8 mouse cellular contexts compared by ENCODE assay signal in genomic region chr11:73176608-73177508, GRCm38 (mm10). TPM values are rescaled to one million over a fixed set of nuclear protein-coding genes. Genes with fewer than 3 reads are reported as not detected.
A peak's percentile ranks its signal among the peaks of the same experiment; 100 is the strongest.
DNase-seq lines count a peak whose midpoint lies in the region; ATAC-seq and TF ChIP-seq lines count a peak whose summit lies in the region.

Gene Emc6 (minus strand): TSS chr11:73177037.
Gene Tax1bp3 (plus strand): TSS chr11:73177083.

- H3K4me3 ChIP-seq in forebrain, embryonic 15.5 days: peak within 1 kb of the TSS; percentile 69
- peak within 1 kb of the TSS; percentile 90 for H3K4me3 ChIP-seq in lung, adult 2 months (replicated peaks; ENCODE audit: extremely low read depth, low read depth, low read length)

- intact Hi-C loops in heart, postnatal 25 days (cut with DNase I): no loop called here

- H3K9ac ChIP-seq in forebrain, embryonic 15.5 days (replicated peaks): peak within 1 kb of the TSS; percentile 82

- H3K4me1 ChIP-seq in forebrain, embryonic 15.5 days: peaks cover 34% of the 10 kb centered on the region
- peaks cover 21% of the 10 kb centered on the region; the same call in 1 of the 2 replicates for H3K4me1 ChIP-seq in lung, adult 2 months (ENCODE audit: control insufficient read depth, insufficient read depth, low read length)

- H3K36me3 ChIP-seq in forebrain, embryonic 15.5 days: peaks cover 8% of the 10 kb centered on the region; the same call in 1 of the 2 replicates

- TF ChIP-seq CTCF in lung, adult 2 months (IDR thresholded peaks at IDR 0.05; ENCODE audit: insufficient read depth, low read length): no peak

- no peaks in the 10 kb centered on the region for H3K27me3 ChIP-seq in forebrain, embryonic 15.5 days

- WGBS in forebrain, embryonic 15.5 days: 0% methylated on average over 74 of the region's 81 CpGs
- under 1% methylated on average over 81 of the region's 81 CpGs for WGBS in lung, adult 2 months

- H3K4me2 ChIP-seq in forebrain, embryonic 15.5 days (replicated peaks): peak within 1 kb of the TSS; percentile 62

- H3K27ac ChIP-seq in forebrain, embryonic 15.5 days (replicated peaks): peak within 1 kb of the TSS; percentile 86

- peak; percentile 98 for ATAC-seq in forebrain, embryonic 15.5 days (replicated peaks)
- ATAC-seq in neutrophil, adult 5-6 weeks (ENCODE audit: extremely low read depth, insufficient number of reproducible peaks, low FRiP score, poor library complexity, severe bottlenecking): peak; percentile 96

- peak; percentile 100 for DNase-seq in ES-CJ7 (ENCODE audit: low read depth, low spot score)
- peak; percentile 96 for DNase-seq in cerebellum, adult 11 months
- peak; percentile 94 for DNase-seq in heart, postnatal 25 days (ENCODE audit: low spot score)
- DNase-seq in layer of hippocampus, adult 18-20 months (ENCODE audit: low spot score in 2 of 2): peak; percentile 93 to 97
- DNase-seq in lung, adult 2 months: peak; percentile 93
- peak; percentile 95 to 96 for DNase-seq in thymus, adult 18-20 months

- no peaks in the 10 kb centered on the region for H3K9me3 ChIP-seq in forebrain, embryonic 15.5 days

- TF ChIP-seq POLR2A in lung, adult 2 months (IDR thresholded peaks at IDR 0.05; ENCODE audit: borderline replicate concordance, extremely low read depth, low read depth, low read length): peak; percentile 78

RNA-seq across cellular contexts. Expression of gene Emc6, which starts in this region (rescaled TPM):
- polyA plus RNA-seq in forebrain, embryonic 15.5 days (2015; fragmentation: Nextera tagmentation; extraction: Ambion mirVana): 131 and 132 TPM in 2 replicates
- 10 to 100 TPM; 78.3 to 84.4 TPM for total RNA-seq in heart, postnatal 25 days (2021)
- 10 to 100 TPM; 51.6 to 52.4 TPM for total RNA-seq in layer of hippocampus, adult 18-20 months (2021)
- polyA plus RNA-seq in lung, adult 2 months (2012; rRNA removed): 47.9 and 55.4 TPM in 2 replicates
- 15.4 and 17.8 TPM in 2 replicates for total RNA-seq in neutrophil, adult 5-6 weeks (2017)

RNA-seq across cellular contexts. Expression of gene Tax1bp3, which starts in this region (rescaled TPM):
- 172 and 173 TPM in 2 replicates for polyA plus RNA-seq in forebrain, embryonic 15.5 days (2015; fragmentation: Nextera tagmentation; extraction: Ambion mirVana)
- 10 to 100 TPM; 45.9 to 50.0 TPM for total RNA-seq in heart, postnatal 25 days (2021)
- 1 to 10 TPM; 8.6 to 8.7 TPM for total RNA-seq in layer of hippocampus, adult 18-20 months (2021)
- polyA plus RNA-seq in lung, adult 2 months (2012; rRNA removed): 109 and 123 TPM in 2 replicates
- total RNA-seq in neutrophil, adult 5-6 weeks (2017): 10.2 and 17.1 TPM in 2 replicates

Comparison
In these comparisons a context has a peak if more than half of its experiments do, and no peak if none do; other contexts are left out.
1. Peak in every context shown above with its lines: DNase-seq, ATAC-seq, H3K4me3 ChIP-seq and H3K27ac ChIP-seq.